Mouse (Mus musculus) cerebellum, adult 8-10 months (tissue): ENCODE results near the gene Kcne2.

ENCODE experiments used
- DNase-seq: peaks from one replicate; pipeline ENCODE4 v3.0.0; 2022

Kcne2 gene

DNA sequence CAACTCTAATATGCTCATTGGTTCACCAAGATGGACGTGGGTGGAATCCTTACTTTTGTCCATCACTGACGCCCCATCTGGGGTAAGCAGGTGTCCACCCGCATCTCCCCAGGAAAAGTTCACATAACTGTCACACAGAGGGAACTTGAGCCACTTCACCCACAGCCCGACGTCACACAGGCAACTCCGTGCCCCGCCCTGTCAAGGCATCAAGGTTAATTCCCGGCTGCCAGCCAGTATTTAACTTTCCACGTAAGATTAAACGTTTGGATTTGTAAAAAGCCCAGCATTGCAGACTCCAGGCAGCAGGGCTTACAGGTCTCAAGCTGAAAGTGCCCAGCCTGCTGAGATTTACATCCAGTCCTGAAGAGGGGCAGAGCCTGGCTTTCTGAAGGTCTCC, at the start of gene Kcne2:
Gene Kcne2, plus strand, starts transcription at position 289 of the 400 bp plus-strand sequence.
- no peak for DNase-seq

DNA sequence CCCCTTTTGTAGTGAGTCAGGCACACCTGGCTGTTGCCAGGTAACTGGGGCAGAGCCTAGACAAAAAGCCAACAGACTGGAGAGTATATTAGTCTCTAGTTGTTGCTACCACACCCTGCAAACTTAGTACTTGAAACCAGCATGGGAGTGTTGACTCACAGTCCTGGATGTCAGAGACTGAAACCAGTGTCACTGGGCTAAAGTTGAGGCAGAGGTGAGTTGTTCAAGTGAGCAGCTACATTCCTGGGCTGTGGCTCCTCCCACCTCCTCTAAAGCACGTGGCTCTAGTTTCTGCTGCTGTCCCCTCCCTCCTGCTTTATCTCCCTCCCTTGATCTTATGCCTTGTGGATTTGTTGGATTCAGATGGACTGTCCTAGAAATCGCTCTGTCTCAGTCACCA, 46.3 kb upstream of the Kcne2 start:
- no peak for DNase-seq

DNA sequence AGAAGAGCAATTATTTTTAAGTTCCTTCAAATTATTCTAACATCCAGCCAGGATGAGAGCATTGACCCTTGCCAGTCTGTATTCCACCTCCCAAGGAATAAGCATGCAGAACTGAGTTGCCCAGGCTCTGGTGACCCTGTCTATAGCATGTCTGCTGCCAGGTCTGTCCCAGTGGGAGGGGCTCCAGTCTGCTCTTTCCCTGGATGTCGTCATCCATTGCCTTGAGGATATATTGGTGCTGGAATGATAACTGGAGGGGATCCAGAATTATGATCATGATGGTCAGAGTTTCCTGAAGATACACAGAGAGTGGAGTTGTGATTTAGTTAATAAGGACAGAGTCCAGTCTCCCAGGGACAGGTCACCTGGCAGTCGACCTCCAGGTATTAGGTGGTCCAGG, 45.2 kb upstream of the Kcne2 start:
- no peak for DNase-seq

DNA sequence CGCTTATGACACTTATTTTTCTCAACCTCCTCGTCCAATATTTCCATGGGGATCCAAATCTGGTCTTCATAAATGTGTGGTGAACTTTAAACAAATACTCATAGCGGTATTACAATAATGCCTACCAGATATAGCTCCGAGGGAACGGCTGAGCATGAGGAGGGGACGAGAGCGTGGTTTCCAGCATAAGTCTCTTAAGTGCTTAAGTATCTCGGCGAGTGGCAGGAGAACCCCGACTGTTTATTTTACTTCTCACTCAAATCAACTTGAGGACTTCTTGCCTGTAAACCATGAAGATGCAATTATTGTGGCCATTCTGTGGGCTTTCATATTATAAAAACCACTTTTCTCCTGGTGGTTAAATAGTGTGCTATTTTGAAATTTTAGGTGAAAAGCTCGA, 44.5 kb upstream of the Kcne2 start:
- DNase-seq: no peak

DNA sequence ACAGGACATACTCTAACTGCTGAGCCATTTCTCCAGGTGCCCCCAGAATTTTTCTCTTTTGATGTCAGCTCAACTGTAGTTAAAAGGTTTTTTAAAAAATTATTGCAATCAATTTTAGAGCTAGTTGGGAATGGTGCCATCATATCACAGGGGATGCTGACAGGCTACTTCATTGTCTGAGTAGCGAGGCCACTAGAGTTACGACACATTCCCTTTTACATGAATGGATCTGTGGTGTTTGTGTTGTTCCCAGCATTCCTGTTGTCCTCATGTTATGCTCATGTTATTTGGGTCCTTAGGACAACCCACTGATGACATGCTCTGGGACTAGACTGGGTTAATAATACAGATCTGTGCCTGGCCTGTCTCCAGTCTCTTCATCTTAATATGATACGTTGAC, 42.5 kb upstream of the Kcne2 start:
- DNase-seq: no peak

DNA sequence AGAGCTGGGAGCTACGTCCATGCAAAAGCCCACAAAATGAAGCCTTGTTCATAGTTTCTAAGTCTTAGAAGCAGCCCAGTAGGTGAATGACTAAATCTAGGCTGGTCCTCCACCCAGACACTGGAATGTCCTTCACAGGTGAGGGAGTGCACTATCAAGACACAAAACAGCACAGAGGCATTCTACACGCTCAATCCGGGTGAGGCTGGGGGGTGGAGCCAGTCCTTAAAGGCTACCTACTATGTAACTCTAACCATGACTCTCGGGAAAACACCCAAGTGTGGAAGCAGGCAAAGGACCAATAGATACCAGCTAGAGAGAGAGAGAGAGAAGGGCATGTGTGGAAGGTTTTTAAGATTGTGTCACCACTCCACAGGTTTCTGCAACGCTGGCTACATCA, 41.7 kb upstream of the Kcne2 start:
- no peak for DNase-seq

DNA sequence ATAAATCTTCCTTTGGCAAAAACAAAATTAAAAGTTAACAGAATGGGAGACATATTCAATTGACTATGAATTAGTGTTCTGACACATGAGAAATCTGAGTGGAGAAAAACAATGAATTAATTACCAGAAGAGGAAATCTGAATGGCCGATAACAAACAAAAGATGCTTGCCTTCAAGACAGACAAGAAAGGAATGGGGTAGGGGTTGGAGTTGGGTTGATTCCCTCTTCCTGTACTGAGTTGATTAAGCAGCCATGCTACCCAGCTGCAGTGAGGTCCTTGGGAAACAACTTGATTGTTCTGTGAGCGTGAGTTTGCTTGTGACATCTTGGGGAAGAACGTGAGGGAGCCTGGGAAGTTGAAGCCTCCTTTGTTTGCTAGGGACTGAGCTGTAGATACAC, 37.9 kb upstream of the Kcne2 start:
- no peak for DNase-seq

DNA sequence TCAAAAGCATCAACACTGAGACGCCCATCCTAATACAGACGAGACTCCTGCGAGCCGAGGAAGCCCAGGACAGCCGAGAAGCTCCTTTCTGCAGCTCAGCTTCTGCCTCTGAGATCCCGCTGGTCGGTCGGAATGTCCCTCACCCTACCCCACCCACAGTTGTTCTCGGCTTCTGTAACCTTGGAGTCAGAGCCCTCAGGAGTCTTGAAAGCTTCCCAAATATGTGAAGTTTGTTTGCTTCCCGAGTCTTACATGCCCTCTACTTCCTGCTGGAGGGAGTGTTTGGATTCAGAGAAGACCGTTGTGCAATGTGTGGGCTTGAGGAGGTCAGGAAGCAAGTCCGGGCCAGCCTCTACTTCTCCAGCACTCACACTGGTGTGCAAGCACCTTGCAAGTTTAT, 24.3 kb upstream of the Kcne2 start:
- DNase-seq: no peak

DNA sequence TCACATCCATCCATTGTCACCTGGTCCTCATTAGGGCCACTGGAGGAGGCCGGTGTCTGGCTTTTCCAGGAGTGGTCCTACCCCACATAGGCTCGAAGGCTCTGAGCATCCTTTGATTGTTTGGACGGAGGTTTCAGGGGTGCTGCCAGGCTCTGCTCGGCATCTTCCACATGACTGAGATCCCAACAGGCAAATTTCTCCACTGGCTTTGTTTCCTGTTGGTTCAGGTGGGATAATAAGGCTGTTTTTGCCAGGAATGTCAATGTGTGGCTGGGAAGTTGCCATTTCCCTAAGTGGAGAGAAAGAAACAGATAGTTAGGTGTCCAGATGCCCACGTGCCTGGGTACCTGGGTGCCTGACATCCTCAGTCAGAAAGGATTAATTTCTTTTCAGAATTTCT, 17.7 kb upstream of the Kcne2 start:
- no peak for DNase-seq

DNA sequence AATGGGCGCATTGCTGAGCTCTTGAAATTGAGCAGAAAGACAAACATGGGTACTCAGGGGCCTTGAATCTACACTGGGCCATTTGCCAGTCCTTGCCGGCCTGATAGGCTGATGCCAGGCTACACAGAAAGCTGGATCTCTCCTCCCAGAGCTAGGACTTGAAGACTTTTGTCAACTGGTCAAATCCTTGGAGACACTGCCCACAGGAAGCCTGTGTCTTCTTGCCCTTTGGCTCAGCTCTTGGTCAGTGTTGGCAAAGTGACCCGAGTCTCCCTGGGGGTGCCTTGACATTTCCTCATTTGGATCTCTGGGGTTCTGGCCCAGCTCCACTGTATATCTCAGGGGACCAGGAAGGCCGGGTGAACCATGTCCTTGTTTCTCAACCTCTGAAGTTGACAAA, 16.7 kb upstream of the Kcne2 start:
- no peak for DNase-seq

DNA sequence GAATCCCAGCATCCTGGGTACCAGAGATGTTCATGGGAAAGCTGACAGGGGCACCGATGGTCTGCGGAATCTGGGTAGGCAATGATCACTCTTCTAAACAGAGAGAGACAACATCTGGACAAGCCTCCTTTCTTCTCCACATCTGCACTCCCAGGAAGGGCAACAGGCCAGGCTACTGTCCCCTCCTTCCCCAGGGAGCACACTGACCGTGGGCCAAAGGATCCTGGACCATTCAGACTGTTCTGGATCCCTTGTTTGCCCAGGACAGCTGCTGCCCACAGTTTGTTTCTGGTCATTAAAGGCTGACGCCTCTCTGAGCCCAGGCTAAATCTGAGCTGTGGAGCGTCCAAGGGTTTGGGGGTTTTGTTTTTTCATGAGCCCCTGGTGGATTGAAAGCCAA, 9.5 kb upstream of the Kcne2 start:
- no peak for DNase-seq

DNA sequence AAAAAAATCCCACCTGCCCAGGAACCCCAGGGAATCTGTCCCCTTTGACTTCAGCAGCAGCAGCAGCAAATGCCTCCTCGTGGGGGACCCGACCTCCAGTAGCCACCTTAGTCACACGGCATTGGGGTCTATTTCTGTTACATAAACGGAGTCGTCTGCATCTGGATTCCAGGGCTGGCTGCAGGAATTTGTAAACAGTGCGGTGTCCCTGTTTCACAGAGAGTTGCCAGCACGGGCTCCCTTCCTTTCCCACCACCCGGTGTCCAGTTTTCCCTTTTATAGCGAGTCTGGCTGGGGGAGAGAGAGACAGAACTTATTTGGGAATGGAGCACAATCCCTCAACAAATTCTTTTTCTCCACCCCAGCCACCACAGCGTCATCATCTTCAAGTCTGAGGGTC, 7.1 kb upstream of the Kcne2 start:
- no peak for DNase-seq

DNA sequence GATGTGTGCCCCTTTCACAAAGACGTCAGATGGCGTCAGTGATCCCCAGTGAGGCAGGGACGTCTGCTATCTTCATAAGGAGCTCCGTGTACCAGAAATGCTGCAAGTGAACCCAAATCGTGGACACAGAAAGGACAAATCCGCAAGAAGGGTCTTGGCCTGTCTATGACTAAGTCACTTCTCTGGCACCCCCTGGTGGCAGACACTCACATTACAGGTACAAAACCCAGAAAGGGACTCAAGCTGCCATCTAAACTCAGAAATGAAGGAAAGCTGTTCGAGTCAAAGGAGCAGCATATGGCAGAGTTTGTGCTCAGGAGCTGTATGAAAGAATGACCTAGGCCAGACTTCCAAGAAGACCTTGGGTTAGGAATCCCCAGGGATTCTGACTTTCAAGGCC, 5.6 kb upstream of the Kcne2 start:
- DNase-seq: peak; percentile 90

DNA sequence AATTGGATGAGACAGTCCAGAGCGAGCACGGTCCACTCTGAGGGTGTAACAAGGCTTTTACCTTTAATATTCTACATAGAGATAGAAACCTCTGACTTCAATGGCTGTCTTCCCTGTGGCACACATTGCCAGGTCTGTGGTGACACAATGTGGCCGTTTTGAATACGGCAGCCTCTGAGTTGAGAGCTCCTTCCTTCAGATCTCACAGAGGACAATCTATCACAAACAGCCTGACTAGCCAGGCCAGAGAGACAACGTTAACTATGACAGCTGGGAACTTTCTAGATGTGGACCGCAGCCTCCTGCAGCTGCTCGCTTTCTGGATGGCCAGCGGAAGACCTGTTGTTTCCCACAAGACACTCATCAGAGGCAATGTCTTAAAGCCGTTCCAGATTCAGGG, 3.4 kb upstream of the Kcne2 start:
- DNase-seq: no peak

DNA sequence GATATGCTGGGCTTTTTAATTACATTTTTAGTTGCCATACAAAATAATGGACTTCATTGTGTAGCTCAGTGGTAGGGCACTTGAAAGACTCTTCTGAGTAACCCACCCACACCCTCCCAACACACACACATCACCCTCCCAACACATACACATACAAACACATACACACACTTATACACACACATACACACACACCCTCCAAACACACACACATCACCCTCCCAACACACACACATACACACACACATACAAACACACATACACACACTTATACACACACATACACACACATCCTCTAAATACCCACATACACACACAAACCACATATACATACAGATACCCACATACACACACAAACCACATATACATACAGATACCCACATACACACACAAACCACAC, 2.1 kb upstream of the Kcne2 start:
- DNase-seq: no peak

DNA sequence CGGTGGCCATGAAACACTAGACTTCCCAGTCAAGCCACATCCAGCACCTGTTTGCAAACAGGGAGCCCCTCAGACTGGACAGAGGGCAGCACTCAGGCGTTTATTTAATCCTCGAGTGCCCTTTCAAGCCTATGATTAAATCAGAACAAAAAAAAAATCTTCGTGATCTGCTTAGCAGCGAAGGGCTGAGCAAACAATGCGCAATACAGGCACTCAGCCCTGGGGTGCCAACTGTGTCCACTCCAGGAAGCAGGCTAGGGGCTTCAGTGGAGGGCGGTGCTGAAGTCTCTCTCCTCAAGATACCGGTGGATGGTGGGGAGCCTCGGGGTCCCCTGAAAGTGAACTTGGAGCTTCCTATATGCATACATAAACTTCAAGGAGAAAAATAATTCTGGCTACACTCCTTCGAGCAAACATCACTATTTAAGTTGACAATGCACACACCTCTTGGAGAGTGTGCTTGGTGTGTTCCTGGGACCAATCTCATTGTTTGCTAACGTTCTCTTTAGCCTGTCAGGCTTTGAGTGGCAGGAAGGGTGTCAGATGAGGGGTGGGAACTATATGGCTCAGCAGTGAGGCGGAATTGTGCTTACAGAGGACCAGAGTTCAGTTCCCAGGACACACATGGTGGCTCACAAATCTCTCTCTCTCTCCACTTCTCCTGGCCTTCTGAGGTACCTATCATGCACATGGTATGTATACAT, 2.2 kb downstream of the Kcne2 start:
- no peak for DNase-seq

DNA sequence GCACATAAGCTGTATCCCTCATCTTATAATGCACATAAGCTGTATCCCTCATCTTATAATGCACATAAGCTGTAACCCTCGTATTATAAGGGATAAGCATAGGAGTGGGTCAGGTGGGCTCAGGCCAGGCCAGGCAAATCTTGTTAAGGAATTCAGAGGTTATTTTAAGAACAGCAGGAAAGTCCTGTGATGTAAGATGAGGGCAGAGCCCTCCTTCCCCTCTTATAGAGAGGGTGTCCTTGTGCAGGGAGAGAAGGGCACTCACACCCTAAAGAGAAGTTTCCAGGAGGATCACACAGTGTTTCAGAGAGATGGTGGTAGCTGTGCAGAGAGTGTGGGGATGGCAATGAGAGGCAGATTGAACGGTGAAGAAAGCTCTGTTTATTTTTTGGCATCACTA, 3.1 kb downstream of the Kcne2 start:
- no peak for DNase-seq

DNA sequence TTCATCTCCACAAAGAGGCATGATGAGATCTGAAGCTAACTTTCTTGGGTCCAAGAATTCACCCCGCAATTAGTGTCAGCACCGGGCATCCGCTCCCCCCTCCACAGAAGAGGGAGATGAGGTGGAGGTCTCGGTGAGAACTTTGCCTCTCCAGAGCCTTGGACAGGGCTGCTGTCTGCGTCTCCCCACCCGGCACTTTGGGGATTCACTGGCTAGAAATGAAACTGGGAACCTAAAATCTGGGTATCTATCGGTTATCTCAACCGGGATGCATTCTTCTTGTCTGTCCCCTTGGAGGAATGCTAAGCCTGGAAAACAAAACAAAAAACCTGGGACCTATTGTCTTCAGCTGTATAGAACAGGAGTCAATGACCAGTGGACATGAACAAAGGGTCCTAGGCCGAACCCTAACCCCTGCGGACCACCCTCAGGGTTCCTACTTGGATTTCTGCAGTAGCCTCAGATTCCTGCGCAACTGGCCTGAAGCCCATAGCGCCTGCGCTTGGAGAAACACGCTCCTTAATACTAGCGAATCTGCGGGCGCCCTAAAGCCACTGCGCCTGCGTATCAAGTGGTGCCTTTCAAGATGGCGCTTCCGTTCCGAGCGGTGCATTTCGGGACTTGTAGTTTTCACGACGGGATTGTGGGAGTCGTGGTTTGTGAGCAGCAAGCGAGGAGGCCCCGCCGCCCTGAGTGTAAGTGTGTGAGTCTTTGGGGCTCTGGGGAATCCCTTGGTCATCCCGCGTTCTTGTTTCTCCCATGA, 8.6 kb downstream of the Kcne2 start, which contains the start of gene Smim11:
Gene Smim11, plus strand, starts transcription at position 638 of the 763 bp plus-strand sequence.
- DNase-seq: peak; percentile 94

DNA sequence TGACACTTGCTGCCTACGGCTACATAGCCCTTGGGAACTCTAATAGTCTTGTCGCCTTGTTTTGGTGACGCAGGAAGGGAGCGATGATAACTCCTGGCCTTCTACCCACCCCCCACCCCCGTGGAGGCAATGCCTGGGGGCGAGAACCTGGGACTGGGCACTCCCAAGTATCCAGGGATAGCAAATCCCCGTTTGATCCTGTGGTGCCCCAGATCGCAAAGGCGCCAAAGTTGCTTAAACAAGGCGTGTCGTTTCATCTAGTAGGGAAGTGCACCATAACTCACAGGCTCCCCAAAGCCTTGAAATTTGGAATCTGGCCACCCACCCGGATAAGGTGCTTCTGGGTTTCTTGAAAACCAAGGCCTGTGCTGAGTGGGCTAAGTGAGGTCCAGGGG, 9.2 kb downstream of the Kcne2 start:
- peak; percentile 51 for DNase-seq

DNA sequence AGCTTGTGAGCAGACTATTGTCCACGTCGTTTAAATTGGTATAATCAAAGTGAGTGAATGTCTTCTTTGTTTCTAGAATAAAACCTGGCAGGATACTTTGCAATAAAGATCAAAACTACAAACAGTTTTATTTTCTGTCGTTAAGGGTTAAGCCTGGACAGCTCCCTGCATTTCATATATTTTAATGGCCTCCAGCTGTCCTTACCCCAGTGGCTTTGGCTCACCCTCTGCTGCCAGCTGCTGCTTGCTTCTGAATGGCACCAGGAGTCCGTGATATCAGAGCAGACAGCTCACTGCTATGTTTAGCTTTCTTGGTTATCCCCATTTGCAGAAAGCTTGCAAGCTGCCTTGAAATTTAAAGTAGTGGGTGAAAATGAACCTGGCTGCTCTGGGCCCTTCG, 9.8 kb downstream of the Kcne2 start:
- DNase-seq: no peak

DNA sequence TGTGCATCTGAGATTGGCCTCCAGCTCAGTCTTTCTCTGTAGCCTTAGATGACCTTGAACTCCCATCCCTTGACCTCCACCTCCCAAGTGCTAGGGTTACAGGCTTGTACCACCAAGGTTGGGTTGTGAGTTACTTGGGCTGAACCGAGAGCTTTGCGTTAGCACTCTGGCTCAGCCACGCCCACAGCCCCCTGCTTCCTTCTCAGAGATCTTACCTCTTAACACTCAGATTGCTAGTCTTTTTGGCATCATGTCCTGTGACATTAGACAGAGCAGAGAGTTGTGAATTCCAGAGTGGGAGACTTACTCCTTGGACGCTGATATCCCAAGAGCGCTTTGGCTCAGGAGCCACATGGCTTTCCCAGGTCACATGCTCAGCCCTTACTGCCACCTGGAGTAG, 10.3 kb downstream of the Kcne2 start:
- DNase-seq: no peak

DNA sequence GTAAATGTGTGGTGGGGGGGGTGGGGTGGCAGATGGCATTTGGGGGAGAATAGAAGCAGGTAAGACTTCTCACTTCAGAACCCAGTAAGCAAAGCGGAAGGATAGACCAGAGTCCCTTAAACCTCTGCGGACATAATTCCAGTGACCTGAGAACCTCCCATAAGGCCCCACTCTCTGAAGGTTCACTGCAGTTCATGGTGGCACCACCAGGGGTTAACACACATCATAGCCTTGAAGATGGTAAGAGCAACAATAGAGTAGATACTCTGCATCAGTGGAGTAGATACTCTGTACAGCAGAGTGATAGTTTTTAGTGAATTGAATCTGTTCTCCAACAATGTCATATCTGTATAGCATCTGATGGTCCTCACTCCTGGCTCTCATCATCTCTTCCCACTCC, 13.3 kb downstream of the Kcne2 start:
- DNase-seq: no peak

DNA sequence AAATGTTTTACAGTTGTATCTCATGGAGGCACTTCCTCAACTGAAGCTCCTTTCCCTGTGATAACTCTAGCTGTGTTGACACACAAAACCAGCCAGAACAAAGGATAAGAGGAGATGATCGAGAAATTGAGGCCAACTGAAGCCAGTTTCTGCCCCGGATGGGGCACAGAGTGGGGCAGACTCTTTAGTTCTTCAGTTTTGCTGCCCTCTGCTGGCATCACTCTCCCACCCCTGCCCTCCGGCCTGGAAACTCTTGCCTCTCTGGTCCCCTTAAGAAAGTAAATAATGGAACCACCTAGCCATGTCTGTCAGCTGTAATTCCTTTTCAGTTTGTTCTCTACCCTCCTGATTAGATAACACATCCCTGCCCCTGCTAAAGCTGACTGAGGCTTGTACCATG, 15.8 kb downstream of the Kcne2 start:
- no peak for DNase-seq

DNA sequence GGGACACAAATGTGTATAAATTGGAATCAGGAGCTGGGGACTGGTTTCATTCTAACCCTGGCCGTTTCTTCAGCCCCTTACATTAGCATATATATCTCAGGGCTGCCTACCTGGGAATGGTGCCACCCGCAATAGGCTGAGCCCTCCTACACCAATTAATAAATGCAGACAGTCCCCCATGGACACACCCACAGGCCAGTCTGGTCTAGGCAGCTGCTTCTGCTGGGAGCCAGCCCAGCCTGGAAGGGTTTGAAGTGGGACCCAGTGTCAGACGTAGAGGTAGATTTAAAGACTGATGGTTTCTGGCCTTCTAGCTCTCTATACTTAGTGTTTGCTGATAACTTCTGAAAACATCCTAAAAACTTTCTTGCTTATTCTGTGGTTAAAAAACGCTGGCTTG, 16.9 kb downstream of the Kcne2 start:
- DNase-seq: no peak
